Mouse (Mus musculus) G1E (cell line): ENCODE results near the gene Slc16a4. TPM values are rescaled to one million over a fixed set of nuclear protein-coding genes. Genes with fewer than 3 reads are reported as not detected.

ENCODE experiments used
- ATAC-seq: 2 replicates; pipeline ENCODE4 v1.8.0; 2016; ENCODE audit warnings: mild to moderate bottlenecking; ENCODE audit not compliant: insufficient number of reproducible peaks, poor library complexity, low FRiP score, severe bottlenecking; ENCODE audit errors: extremely low read depth
- DNase-seq: peaks from one replicate; pipeline ENCODE4 v3.0.0; 2012; ENCODE audit warnings: low spot score
- H3K27me3 ChIP-seq: 2 replicates; pipeline ENCODE4 v1.6.1; 2012; ENCODE audit warnings: mild to moderate bottlenecking, low read length, inconsistent platforms; ENCODE audit not compliant: insufficient read depth
- H3K36me3 ChIP-seq: replicated peaks from 2 replicates; pipeline ENCODE3; 2012; ENCODE audit warnings: mild to moderate bottlenecking, inconsistent platforms
- H3K4me1 ChIP-seq: 2 replicates; pipeline ENCODE4 v1.6.1; 2012; ENCODE audit warnings: low read depth, low read length, inconsistent platforms, mixed read lengths; ENCODE audit not compliant: insufficient read depth
- H3K4me3 ChIP-seq: 2 replicates; pipeline ENCODE4 v1.5.1; 2012; ENCODE audit warnings: low read depth, mild to moderate bottlenecking, inconsistent platforms, low read length, moderate library complexity, mixed read lengths
- H3K9me3 ChIP-seq: replicated peaks from 2 replicates; pipeline ENCODE4 v1.6.1; 2012; ENCODE audit warnings: inconsistent platforms
- CTCF ChIP-seq: IDR thresholded peaks from 2 replicates; pipeline ENCODE4 v1.5.1; 2012; ENCODE audit warnings: low read depth, low read length, inconsistent platforms, mixed read lengths
- GATA1 ChIP-seq: IDR thresholded peaks from 2 replicates; pipeline ENCODE4 v1.6.1; 2012; ENCODE audit warnings: borderline replicate concordance, low read length, inconsistent platforms, mixed read lengths
- GATA2 ChIP-seq: IDR thresholded peaks from 2 replicates; pipeline ENCODE4 v1.6.1; 2012; ENCODE audit warnings: low read depth, low read length, inconsistent platforms, borderline replicate concordance
- POLR2AphosphoS5 ChIP-seq: IDR thresholded peaks from 2 replicates; pipeline ENCODE4 v1.6.1; 2012; ENCODE audit warnings: low read depth, low read length, inconsistent platforms; ENCODE audit not compliant: insufficient replicate concordance
- TAL1 ChIP-seq: conservative IDR thresholded peaks from 2 replicates; pipeline ENCODE4 v1.6.1; 2012; ENCODE audit warnings: low read depth, low read length, inconsistent platforms, mixed read lengths
- polyA plus RNA-seq: library from polyadenylated mRNA; stranded (reverse); fragments of >175 nt; gene quantifications from 2 replicates; pipeline ENCODE4 v1.2.3, GENCODE M21; 2012
- total RNA-seq, 2 experiments: library from RNA; stranded (forward) in 1 of 2; stranded (reverse) in 1 of 2; fragments of 200-1000 nt in 1 of 2; fragments of >200 nt in 1 of 2; fragmentation: Nextera tagmentation in 1 of 2; gene quantifications; 2 replicates each; pipeline ENCODE4 v1.2.3; 2014 to 2017

Gene Slc16a4
- total and polyA plus RNA-seq, 3 experiments = 0.22 TPM; not detected in 2

DNA sequence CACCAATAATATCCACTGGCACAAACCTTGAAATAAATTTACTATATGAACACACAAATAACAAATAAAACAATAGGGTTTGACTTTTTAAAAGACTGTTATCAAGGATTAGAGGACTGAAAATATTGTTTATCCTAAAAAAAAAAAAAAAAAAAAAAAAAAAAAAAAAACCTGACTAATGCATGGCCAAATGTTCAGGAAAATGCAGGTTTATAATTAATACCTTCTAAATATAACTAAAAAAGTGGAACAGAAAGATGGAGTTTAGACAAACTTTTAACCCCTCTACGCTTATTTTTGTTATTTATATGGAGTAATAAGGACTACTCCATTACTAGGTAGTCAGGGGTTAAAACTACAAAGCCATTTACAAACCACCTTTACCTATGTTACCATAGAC, 35.4 kb downstream of the Slc16a4 start:
- no peak for DNase-seq
- Histone ChIP-seq H3K9me3 (no peaks in the 10 kb centered on the region), H3K4me1 (peaks cover 54% of the 10 kb centered on the region), H3K27me3 (no peaks in the 10 kb centered on the region), H3K4me3 (no peak overlapping the region), H3K36me3 (peaks cover 56% of the 10 kb centered on the region)
- no peak for ATAC-seq
- TF ChIP-seq GATA1 (no peak), TAL1 (no peak), CTCF (no peak), POLR2AphosphoS5 (no peak), GATA2 (no peak)

- no peaks in the 10 kb centered on the region for H3K27me3 ChIP-seq
- no peak for DNase-seq
- peak overlapping the region; percentile 86 for H3K4me3 ChIP-seq
- peaks cover 35% of the 10 kb centered on the region for H3K4me1 ChIP-seq
- peaks cover 33% of the 10 kb centered on the region for H3K36me3 ChIP-seq
- no peak for ATAC-seq
- H3K9me3 ChIP-seq = no peaks in the 10 kb centered on the region
- no peak for TF ChIP-seq GATA2
Observed at GRCm38 (mm10) chr3:107330503-107331424, 39.7 kb downstream of the Slc16a4 start.

DNA sequence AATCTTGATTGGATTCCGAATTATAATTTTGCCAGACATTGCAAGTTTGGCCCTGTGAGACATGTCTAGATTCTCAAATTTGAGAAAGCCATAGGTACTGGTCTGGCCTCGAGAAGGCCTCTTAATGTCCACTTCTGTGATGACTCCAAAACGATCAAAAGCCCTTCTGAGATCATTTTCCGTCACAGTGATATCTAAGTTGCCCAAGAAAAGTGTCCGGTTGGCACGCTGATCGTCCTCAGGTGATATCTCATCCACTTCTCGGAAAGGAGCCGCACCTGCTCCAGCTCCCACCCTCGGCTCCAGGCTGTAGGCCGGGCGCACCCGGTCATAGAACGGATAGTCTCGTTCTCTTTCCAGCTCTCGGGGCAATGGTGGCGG, 40.7 kb downstream of the Slc16a4 start:
- peak overlapping the region; percentile 86 for H3K4me3 ChIP-seq
- TF ChIP-seq POLR2AphosphoS5 (no peak), GATA2 (no peak), GATA1 (no peak), CTCF (no peak), TAL1 (no peak)
- ATAC-seq (no peak), DNase-seq (no peak)
- no peaks in the 10 kb centered on the region for H3K27me3 ChIP-seq
- peaks cover 29% of the 10 kb centered on the region for H3K36me3 ChIP-seq
- H3K9me3 ChIP-seq = no peaks in the 10 kb centered on the region
- H3K4me1 ChIP-seq = peaks cover 34% of the 10 kb centered on the region

DNA sequence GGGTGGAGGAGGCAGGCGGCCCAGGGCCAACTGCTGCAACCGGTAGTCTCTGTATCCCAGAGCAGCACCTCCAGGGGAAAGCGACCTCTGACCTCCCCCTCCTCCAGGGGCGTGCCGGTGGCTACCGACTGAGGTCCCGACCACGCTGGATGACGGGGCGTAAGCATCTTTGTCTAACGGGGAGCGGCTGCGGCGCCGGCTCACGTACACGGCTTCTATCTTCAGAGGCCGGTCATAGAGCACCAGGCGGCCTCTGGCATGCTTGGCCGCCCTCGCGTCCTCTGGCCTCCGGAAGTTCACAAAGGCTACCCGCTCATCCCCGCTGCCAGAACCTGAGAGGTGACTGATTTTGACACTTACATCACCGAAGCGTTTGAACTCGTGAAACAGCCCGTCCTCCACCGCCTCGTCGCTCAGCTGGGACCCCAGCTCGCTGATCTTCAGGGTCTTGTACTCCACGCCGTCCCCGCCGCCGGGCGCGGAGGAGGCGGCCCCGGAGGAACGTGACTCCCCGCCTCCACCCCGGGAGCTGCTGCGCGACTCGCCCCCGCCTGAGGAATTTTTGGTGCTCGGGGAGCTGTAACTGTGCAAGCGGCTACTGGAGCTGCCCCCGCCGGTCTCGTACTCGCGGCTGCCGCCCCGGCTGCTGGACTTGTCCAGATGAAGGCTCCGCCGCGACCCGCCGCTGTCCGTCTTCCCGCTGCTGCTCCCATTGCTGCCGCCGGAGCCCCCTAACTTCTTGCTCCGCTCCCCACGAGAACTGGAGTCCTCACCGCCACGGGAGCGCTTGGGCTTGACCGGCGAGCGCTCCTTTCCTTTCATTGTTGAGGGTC, 41.3 kb downstream of the Slc16a4 start:
- H3K4me1 ChIP-seq = peaks cover 32% of the 10 kb centered on the region
- H3K9me3 ChIP-seq = no peaks in the 10 kb centered on the region
- ATAC-seq (no peak), DNase-seq (peak; percentile 37)
- H3K27me3 ChIP-seq = no peaks in the 10 kb centered on the region
- no peak for TF ChIP-seq GATA2
- no peak for TF ChIP-seq GATA1
- no peak for TF ChIP-seq CTCF
- TF ChIP-seq POLR2AphosphoS5 = no peak
- no peak for TF ChIP-seq TAL1
- H3K4me3 ChIP-seq = peak overlapping the region; percentile 86
- peaks cover 29% of the 10 kb centered on the region for H3K36me3 ChIP-seq

DNA sequence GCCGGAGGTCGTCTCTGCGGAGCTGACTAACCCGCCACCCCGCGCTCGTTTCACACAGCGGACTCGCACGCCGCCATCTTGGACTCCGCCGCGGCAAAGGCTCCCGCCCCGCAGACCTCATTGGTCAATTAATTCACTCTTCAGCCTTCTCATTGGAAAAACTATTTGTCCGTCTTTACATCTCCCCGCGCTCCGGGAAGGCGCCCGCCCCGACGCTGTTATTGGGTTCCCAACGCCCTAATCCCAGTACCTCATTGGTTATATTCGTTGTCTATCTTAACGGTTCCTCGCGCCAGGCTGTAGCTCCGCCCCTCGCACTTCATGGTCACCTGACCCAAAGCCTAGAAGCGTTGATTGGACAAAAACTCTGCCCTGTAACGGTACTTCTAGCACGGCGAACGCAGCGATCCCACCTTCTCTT, 41.9 kb downstream of the Slc16a4 start:
- H3K9me3 ChIP-seq = no peaks in the 10 kb centered on the region
- ATAC-seq (peak; percentile 86), DNase-seq (peak; percentile 96)
- H3K27me3 ChIP-seq = no peaks in the 10 kb centered on the region
- H3K4me3 ChIP-seq = peak overlapping the region; percentile 86
- TF ChIP-seq TAL1 (no peak), POLR2AphosphoS5 (no peak), GATA1 (no peak), CTCF (no peak), GATA2 (no peak)
- peaks cover 26% of the 10 kb centered on the region for H3K36me3 ChIP-seq
- peaks cover 31% of the 10 kb centered on the region for H3K4me1 ChIP-seq
